Mouse (Mus musculus) heart, postnatal 0 days (tissue): ENCODE data around the gene Tprn. TPM values are rescaled to one million over a fixed set of nuclear protein-coding genes. Genes with fewer than 3 reads are reported as not detected.
"Not testable (repeated sequence)": the region's sequence is repeated elsewhere in the genome, so short reads cannot be mapped to it uniquely, and the experiment has no call there.

Experiments
- ATAC-seq: fragments of 200-750 bp; cut with Nextera tagmentation; 2 replicates; pipeline ENCODE4 v1.8.0; 2017; ENCODE audit warnings: low read depth, moderate number of reproducible peaks, moderate library complexity; ENCODE audit not compliant: insufficient read depth
- DNase-seq: peaks from one replicate; pipeline ENCODE4 v3.0.0-alpha.2; 2016; ENCODE audit warnings: low spot score
- H3K27ac ChIP-seq: fragments of 300-500 bp; sonication (generic); 2 replicates; pipeline ENCODE4 v1.5.1; 2014; ENCODE audit warnings: low read depth, mild to moderate bottlenecking
- H3K27me3 ChIP-seq: fragments of 300-500 bp; sonication (generic); 2 replicates; pipeline ENCODE4 v1.6.1; 2014; ENCODE audit warnings: low read length, mixed read lengths; ENCODE audit not compliant: control insufficient read depth, insufficient read depth
- H3K36me3 ChIP-seq: fragments of 300-500 bp; sonication (generic); replicated peaks from 2 replicates; pipeline ENCODE4 v1.6.1; 2014; ENCODE audit warnings: low read length, mixed read lengths; ENCODE audit not compliant: control insufficient read depth, insufficient read depth
- H3K4me1 ChIP-seq: fragments of 300-500 bp; sonication (generic); 2 replicates; pipeline ENCODE4 v1.6.1; 2014; ENCODE audit warnings: antibody characterized with exemption; ENCODE audit not compliant: control insufficient read depth, insufficient read depth
- H3K4me2 ChIP-seq: fragments of 300-500 bp; sonication (generic); 2 replicates; pipeline ENCODE4 v1.6.1; 2014; ENCODE audit warnings: low read depth, mild to moderate bottlenecking, low read length, moderate library complexity
- H3K4me3 ChIP-seq: fragments of 300-500 bp; sonication (generic); 2 replicates; pipeline ENCODE4 v1.5.1; 2014; ENCODE audit warnings: low read depth, low read length
- H3K9ac ChIP-seq: fragments of 300-500 bp; sonication (generic); replicated peaks from 2 replicates; pipeline ENCODE4 v1.6.1; 2014; ENCODE audit warnings: low read depth, low read length, mixed read lengths
- H3K9me3 ChIP-seq: fragments of 300-500 bp; sonication (generic); replicated peaks from 2 replicates; pipeline ENCODE4 v1.6.1; 2016; ENCODE audit warnings: low read length; ENCODE audit not compliant: control insufficient read depth
- CTCF ChIP-seq: IDR thresholded peaks from 2 replicates; pipeline ENCODE4 v1.5.1; 2016; ENCODE audit warnings: antibody characterized with exemption, control low read depth, low read depth
- EP300 ChIP-seq: IDR thresholded peaks from 2 replicates; pipeline ENCODE4 v1.6.1; 2016; ENCODE audit warnings: antibody characterized with exemption, low read depth
- WGBS: fragments of 180-500 bp; shearing (Covaris S2); extraction: QIAGEN DNeasy Blood & Tissue Kit; methylation state at CpG from one replicate; pipeline ENCODE4 v1.1.7; 2014; 5-methylcytosine and 5-hydroxymethylcytosine counted together
- polyA plus RNA-seq: library from polyadenylated mRNA; unstranded; fragments of >200 nt; fragmentation: Nextera tagmentation; extraction: Ambion mirVana; gene quantifications from 2 replicates; pipeline ENCODE4 v1.2.1, GENCODE M21; 2015
- total RNA-seq: library from RNA; depleted of rRNA; stranded (reverse); fragments of >200 nt; gene quantifications from 2 replicates; pipeline ENCODE4 v1.2.3, GENCODE M21; 2014; ENCODE audit warnings: low replicate concordance

Tprn gene
- total and polyA plus RNA-seq, 2 experiments from 2014 or later, result 3.7 to 5.2 TPM

GRCm38 (mm10) chr2:25256443-25257109 is 5.8 kb upstream of the Tprn start:
- Histone ChIP-seq H3K36me3 (peaks cover 18% of the 10 kb centered on the region), H3K4me2 (peak overlapping the region; percentile 93), H3K4me3 (peak overlapping the region; percentile 93), H3K9ac (peak overlapping the region; percentile 89; the same call in 1 of the 2 replicates)
- ATAC-seq, DNase-seq, H3K4me1 ChIP-seq, H3K9me3 ChIP-seq, H3K27ac ChIP-seq, H3K27me3 ChIP-seq: not testable (repeated sequence)
- 54% methylated on average over 10 of the region's 12 CpGs for WGBS
- TF ChIP-seq CTCF, result peak; percentile 17; the same call in 1 of the 2 replicates

GRCm38 (mm10) chr2:25257250-25257649 is 5.2 kb upstream of the Tprn start:
- H3K27me3 ChIP-seq, DNase-seq, H3K4me1 ChIP-seq, ATAC-seq, H3K4me2 ChIP-seq, H3K9ac ChIP-seq, H3K4me3 ChIP-seq, H3K27ac ChIP-seq, H3K9me3 ChIP-seq: not testable (repeated sequence)
- H3K36me3 ChIP-seq, result 0 out of 2 replicates have a peak, but pooled peaks cover 11% of the 10 kb centered on the region
- WGBS, result 81% methylated on average over 5 of the region's 5 CpGs

GRCm38 (mm10) chr2:25258887-25259286 is 3.5 kb upstream of the Tprn start:
- Histone ChIP-seq H3K27ac (no peak overlapping the region), H3K36me3 (no peaks in the 10 kb centered on the region), H3K27me3 (no peaks in the 10 kb centered on the region), H3K4me2 (no peak overlapping the region), H3K4me1 (peaks cover 14% of the 10 kb centered on the region), H3K9ac (no peak overlapping the region), H3K4me3 (no peak overlapping the region), H3K9me3 (no peaks in the 10 kb centered on the region)
- WGBS, result 60% methylated on average over 2 of the region's 2 CpGs
- TF ChIP-seq CTCF (peak; percentile 41), EP300 (no peak)
- ATAC-seq (no peak), DNase-seq (no peak)

GRCm38 (mm10) chr2:25261870-25262269 is 548 bp upstream of the Tprn start:
- WGBS, result 44% methylated on average over 11 of the region's 12 CpGs
- ATAC-seq, result peak; percentile 1; the same call in 1 of the 2 replicates
- Histone ChIP-seq H3K4me3 (peak overlapping the region; percentile 60), H3K36me3 (no peaks in the 10 kb centered on the region), H3K4me1 (peaks cover 22% of the 10 kb centered on the region), H3K27me3 (no peaks in the 10 kb centered on the region), H3K9me3 (no peaks in the 10 kb centered on the region), H3K4me2 (peak overlapping the region; percentile 90), H3K9ac (0 out of 2 replicates have a peak overlapping the region, but pooled peaks have one; percentile 41), H3K27ac (peak overlapping the region; percentile 69)
- DNase-seq, result no peak
- no peak for TF ChIP-seq EP300
- no peak for TF ChIP-seq CTCF

- WGBS, result under 1% methylated on average over 76 of the region's 82 CpGs
- no peak overlapping the region for H3K27ac ChIP-seq
- peak; percentile 13 for ATAC-seq
- H3K27me3 ChIP-seq, result no peaks in the 10 kb centered on the region
- H3K4me2 ChIP-seq, result peak overlapping the region; percentile 90
- no peak for TF ChIP-seq CTCF
- TF ChIP-seq EP300, result no peak
- no peaks in the 10 kb centered on the region for H3K9me3 ChIP-seq
- DNase-seq, result no peak
- H3K4me1 ChIP-seq, result peaks cover 28% of the 10 kb centered on the region
- peak overlapping the region; percentile 41 for H3K9ac ChIP-seq
- H3K4me3 ChIP-seq, result peak overlapping the region; percentile 60
- H3K36me3 ChIP-seq, result no peaks in the 10 kb centered on the region
Measured at GRCm38 (mm10) chr2:25262795-25263622, 591 bp downstream of the Tprn start.
